Mouse (Mus musculus) spleen, adult 2 months (tissue): ENCODE results near the gene Ipo5.

Source experiments
- CTCF ChIP-seq: fragments of 200-500 bp; IDR thresholded peaks from 2 replicates; pipeline ENCODE4 v1.5.1; 2011; ENCODE audit warnings: mild to moderate bottlenecking, inconsistent platforms; ENCODE audit not compliant: insufficient read depth, insufficient read length, insufficient replicate concordance; ENCODE audit errors: extremely low read depth
- POLR2A ChIP-seq: fragments of 200-500 bp; IDR thresholded peaks from 2 replicates; pipeline ENCODE4 v1.6.1; 2011; ENCODE audit warnings: low read depth, low read length, inconsistent platforms

DNA sequence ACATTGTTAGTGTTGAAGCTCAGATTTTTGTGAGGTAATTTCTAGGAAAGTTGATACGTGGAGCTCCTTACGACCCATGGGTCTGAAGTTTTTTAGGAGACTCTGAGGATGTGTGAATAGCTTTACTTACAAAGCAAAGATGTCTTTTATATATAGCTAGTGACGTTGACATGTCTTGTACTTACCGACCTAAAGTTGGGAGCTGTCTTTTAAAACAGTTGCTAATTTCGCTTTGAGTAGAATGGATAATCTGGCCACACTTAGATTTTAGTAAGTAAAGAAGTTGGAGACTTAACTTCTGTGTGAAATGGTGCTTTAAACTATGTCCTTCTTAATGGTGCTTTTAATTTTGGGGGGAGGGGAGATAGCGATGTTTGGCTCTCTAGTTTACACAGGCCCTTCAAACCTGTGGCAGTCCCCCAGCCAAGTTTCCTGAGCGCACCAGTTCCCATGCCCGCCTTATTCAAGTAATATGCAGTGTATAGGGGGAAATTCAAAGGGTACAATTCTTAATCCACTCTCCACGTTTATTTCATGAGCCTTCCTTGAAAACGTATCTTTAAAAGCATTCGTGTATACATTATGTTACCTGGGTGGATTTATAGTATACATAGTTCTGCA lies 1.2 kb downstream of the Ipo5 start:
- TF ChIP-seq CTCF (no peak), POLR2A (no peak)
